Mouse (Mus musculus) stomach, postnatal 0 days (tissue): ENCODE results near the gene Mia. TPM values are rescaled to one million over a fixed set of nuclear protein-coding genes. Genes with fewer than 3 reads are reported as not detected.
A peak's percentile ranks its signal among the peaks of the same experiment; 100 is the strongest.

Source experiments
- ATAC-seq: fragments of 200-750 bp; cut with Nextera tagmentation; 2 replicates; pipeline ENCODE4 v1.8.0; 2017; ENCODE audit not compliant: low FRiP score, low TSS enrichment
- DNase-seq: peaks from one replicate; pipeline ENCODE4 v3.0.0-alpha.2; 2016; ENCODE audit warnings: low spot score
- H3K27ac ChIP-seq: fragments of 300-500 bp; sonication (generic); replicated peaks from 2 replicates; pipeline ENCODE4 v1.5.1; 2014; ENCODE audit warnings: mild to moderate bottlenecking, control low read depth
- H3K27me3 ChIP-seq: fragments of 300-500 bp; sonication (generic); 2 replicates; pipeline ENCODE4 v1.6.1; 2014; ENCODE audit warnings: low read length; ENCODE audit not compliant: control insufficient read depth, insufficient read depth
- H3K36me3 ChIP-seq: fragments of 300-500 bp; sonication (generic); 2 replicates; pipeline ENCODE4 v1.6.1; 2014; ENCODE audit warnings: low read length, mixed read lengths; ENCODE audit not compliant: control insufficient read depth, insufficient read depth
- H3K4me1 ChIP-seq: fragments of 300-500 bp; sonication (generic); replicated peaks from 2 replicates; pipeline ENCODE4 v1.6.1; 2014; ENCODE audit warnings: antibody characterized with exemption; ENCODE audit not compliant: control insufficient read depth, insufficient read depth
- H3K4me2 ChIP-seq: fragments of 300-500 bp; sonication (generic); replicated peaks from 2 replicates; pipeline ENCODE4 v1.6.1; 2014; ENCODE audit warnings: low read depth, mild to moderate bottlenecking, control low read depth, moderate library complexity
- H3K4me3 ChIP-seq: fragments of 300-500 bp; sonication (generic); 2 replicates; pipeline ENCODE4 v1.5.1; 2014; ENCODE audit warnings: low read depth, low read length, control low read depth
- H3K9ac ChIP-seq: fragments of 300-500 bp; sonication (generic); 2 replicates; pipeline ENCODE4 v1.6.1; 2014; ENCODE audit warnings: mild to moderate bottlenecking, low read length, control low read depth, mixed read lengths
- H3K9me3 ChIP-seq: fragments of 300-500 bp; sonication (generic); 2 replicates; pipeline ENCODE4 v1.6.1; 2016; ENCODE audit warnings: low read length; ENCODE audit not compliant: control insufficient read depth
- CTCF ChIP-seq: IDR thresholded peaks from 2 replicates; pipeline ENCODE4 v1.5.1; 2016; ENCODE audit warnings: antibody characterized with exemption, low read depth, mild to moderate bottlenecking, moderate library complexity
- EP300 ChIP-seq: optimal IDR thresholded peaks from 2 replicates; pipeline ENCODE3; 2016; ENCODE audit warnings: antibody characterized with exemption
- WGBS: fragments of 180-500 bp; shearing (Covaris S2); extraction: QIAGEN DNeasy Blood & Tissue Kit; methylation state at CpG from one replicate; pipeline ENCODE4 v1.1.7; 2014; 5-methylcytosine and 5-hydroxymethylcytosine counted together
- polyA plus RNA-seq: library from polyadenylated mRNA; unstranded; fragments of >200 nt; fragmentation: Nextera tagmentation; extraction: Ambion mirVana; gene quantifications from 2 replicates; pipeline ENCODE4 v1.2.1, GENCODE M21; 2015

Mia gene
- polyA plus RNA-seq, 1 experiment from 2014 or later, result 7.3 TPM

DNA sequence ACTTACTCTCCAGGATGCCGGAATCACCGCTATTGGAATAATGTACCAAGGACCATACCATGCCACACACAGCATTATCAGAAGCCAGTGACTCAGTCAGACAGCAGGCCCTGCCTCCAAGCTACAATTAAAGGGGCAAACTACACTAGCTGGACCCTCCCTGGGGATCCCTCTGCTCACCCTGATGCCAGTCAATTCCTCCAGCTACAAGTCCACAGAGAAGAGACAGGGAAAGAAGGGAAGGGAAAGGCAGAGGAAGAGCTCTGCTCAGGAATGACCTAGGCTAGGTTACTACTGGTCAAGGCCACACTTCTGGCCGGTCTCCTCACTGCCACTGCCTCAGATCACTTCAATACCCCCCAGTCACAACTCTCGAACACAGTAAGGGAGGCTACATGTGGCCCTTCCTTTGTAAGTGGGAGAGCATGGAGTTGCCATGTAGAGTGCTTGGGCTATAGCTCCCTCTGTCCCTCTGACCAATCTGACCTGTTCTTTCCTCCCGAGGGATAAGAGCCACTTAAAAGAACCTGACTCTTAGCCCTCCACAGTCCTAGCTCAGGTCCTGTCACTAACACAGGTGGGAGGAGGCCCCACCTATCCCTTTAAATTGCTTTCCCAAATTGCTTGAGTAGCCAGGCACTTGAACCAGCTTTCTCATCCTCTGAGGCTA is 18.0 kb downstream of the Mia start:
- Histone ChIP-seq H3K27me3 (no peaks in the 10 kb centered on the region), H3K4me1 (peaks cover 5% of the 10 kb centered on the region; the same call in 1 of the 2 replicates), H3K4me2 (peak overlapping the region; percentile 78), H3K36me3 (peaks cover 18% of the 10 kb centered on the region), H3K9ac (peak overlapping the region; percentile 50), H3K4me3 (no peak overlapping the region; the same call in 1 of the 2 replicates), H3K27ac (no peak overlapping the region), H3K9me3 (no peaks in the 10 kb centered on the region)
- TF ChIP-seq CTCF (no peak), EP300 (no peak)
- DNase-seq (no peak), ATAC-seq (no peak)
- 66% methylated on average over 5 of the region's 5 CpGs for WGBS

- DNase-seq (peak; percentile 48), ATAC-seq (peak; percentile 18; the same call in 1 of the 2 replicates)
- Histone ChIP-seq H3K27me3 (no peaks in the 10 kb centered on the region), H3K4me3 (no peak overlapping the region), H3K4me1 (peaks cover 2% of the 10 kb centered on the region; the same call in 1 of the 2 replicates), H3K4me2 (no peak overlapping the region), H3K9ac (no peak overlapping the region), H3K9me3 (no peaks in the 10 kb centered on the region), H3K27ac (no peak overlapping the region), H3K36me3 (peaks cover 18% of the 10 kb centered on the region)
- TF ChIP-seq CTCF (no peak), EP300 (no peak)
- WGBS, result 75% methylated on average over 4 of the region's 4 CpGs
Measured at GRCm38 (mm10) chr7:27161744-27162143, 19.2 kb downstream of the Mia start.

- H3K27me3 ChIP-seq, result no peaks in the 10 kb centered on the region
- WGBS, result 84% methylated on average over 3 of the region's 3 CpGs
- ATAC-seq (no peak), DNase-seq (no peak)
- TF ChIP-seq CTCF (no peak), EP300 (no peak)
- no peak overlapping the region for H3K4me2 ChIP-seq
- no peak overlapping the region for H3K9ac ChIP-seq
- H3K4me3 ChIP-seq, result no peak overlapping the region
- H3K4me1 ChIP-seq, result peaks cover 2% of the 10 kb centered on the region; the same call in 1 of the 2 replicates
- H3K36me3 ChIP-seq, result peaks cover 18% of the 10 kb centered on the region
- no peaks in the 10 kb centered on the region for H3K9me3 ChIP-seq
- no peak overlapping the region for H3K27ac ChIP-seq
Measured at GRCm38 (mm10) chr7:27160921-27161320, 20.0 kb downstream of the Mia start.

- WGBS, result 13% methylated on average over 8 of the region's 8 CpGs
- ATAC-seq (peak; percentile 88), DNase-seq (peak; percentile 83)
- Histone ChIP-seq H3K4me2 (no peak overlapping the region), H3K4me3 (no peak overlapping the region), H3K27me3 (no peaks in the 10 kb centered on the region), H3K4me1 (peaks cover 2% of the 10 kb centered on the region; the same call in 1 of the 2 replicates), H3K27ac (no peak overlapping the region), H3K36me3 (peaks cover 15% of the 10 kb centered on the region), H3K9ac (no peak overlapping the region), H3K9me3 (no peaks in the 10 kb centered on the region)
- TF ChIP-seq EP300, result no peak
- peak; percentile 94 for TF ChIP-seq CTCF
Measured at GRCm38 (mm10) chr7:27159882-27160281, 21.1 kb downstream of the Mia start.

- H3K36me3 ChIP-seq, result peaks cover 15% of the 10 kb centered on the region
- H3K4me3 ChIP-seq, result no peak overlapping the region
- ATAC-seq (no peak), DNase-seq (no peak)
- WGBS, result 97% methylated on average over 6 of the region's 6 CpGs
- H3K9ac ChIP-seq, result no peak overlapping the region
- no peak overlapping the region for H3K27ac ChIP-seq
- TF ChIP-seq CTCF, result no peak
- TF ChIP-seq EP300, result no peak
- 0 out of 2 replicates have a peak, but pooled peaks cover 2% of the 10 kb centered on the region for H3K4me1 ChIP-seq
- no peak overlapping the region for H3K4me2 ChIP-seq
- no peaks in the 10 kb centered on the region for H3K27me3 ChIP-seq
- H3K9me3 ChIP-seq, result no peaks in the 10 kb centered on the region
Measured at GRCm38 (mm10) chr7:27159256-27159655, 21.7 kb downstream of the Mia start.

DNA sequence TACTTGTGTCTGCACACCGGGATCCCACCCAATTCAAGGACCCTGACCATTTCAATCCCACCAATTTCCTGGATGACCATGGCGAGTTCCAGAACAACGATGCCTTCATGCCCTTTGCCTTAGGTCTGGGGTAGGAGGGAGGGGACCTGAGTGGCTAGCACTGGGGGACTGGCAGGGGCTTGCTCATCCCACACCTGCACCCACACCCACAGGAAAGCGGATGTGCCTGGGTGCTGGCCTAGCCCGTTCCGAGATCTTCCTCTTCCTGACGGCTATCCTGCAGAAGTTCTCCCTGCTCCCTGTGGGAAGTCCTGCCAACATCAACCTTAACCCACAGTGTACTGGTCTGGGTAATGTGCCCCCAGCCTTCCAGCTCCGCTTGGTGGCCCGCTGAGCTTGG is 22.8 kb downstream of the Mia start:
- H3K4me3 ChIP-seq, result no peak overlapping the region
- WGBS, result 96% methylated on average over 9 of the region's 9 CpGs
- ATAC-seq (no peak), DNase-seq (no peak)
- H3K27ac ChIP-seq, result no peak overlapping the region
- H3K4me1 ChIP-seq, result 0 out of 2 replicates have a peak, but pooled peaks cover 2% of the 10 kb centered on the region
- TF ChIP-seq EP300, result no peak
- TF ChIP-seq CTCF, result no peak
- no peak overlapping the region for H3K9ac ChIP-seq
- no peaks in the 10 kb centered on the region for H3K9me3 ChIP-seq
- peaks cover 13% of the 10 kb centered on the region for H3K36me3 ChIP-seq
- H3K4me2 ChIP-seq, result no peak overlapping the region
- H3K27me3 ChIP-seq, result no peaks in the 10 kb centered on the region
